Mouse (Mus musculus) liver, embryonic 14.5 days (tissue): ENCODE results near the gene Ephb1. TPM values are rescaled to one million over a fixed set of nuclear protein-coding genes. Genes with fewer than 3 reads are reported as not detected.

Experiments used
- ATAC-seq: fragments of 200-750 bp; cut with Nextera tagmentation; 2 replicates; pipeline ENCODE4 v1.8.0; 2017; ENCODE audit warnings: moderate number of reproducible peaks, mild to moderate bottlenecking, moderate library complexity; ENCODE audit not compliant: insufficient read depth
- DNase-seq, 3 experiments: peaks; one replicate each; pipeline ENCODE4 v3.0.0-alpha.2; 2012 to 2013; ENCODE audit warnings: low read depth in 3 of 3, low spot score in 3 of 3
- H3K27ac ChIP-seq: fragments of 300-500 bp; sonication (generic); 2 replicates; pipeline ENCODE4 v1.5.1; 2014; ENCODE audit warnings: moderate library complexity, mild to moderate bottlenecking, control low read depth, inconsistent platforms
- H3K27me3 ChIP-seq: fragments of 300-500 bp; sonication (generic); 2 replicates; pipeline ENCODE4 v1.6.1; 2014; ENCODE audit warnings: mild to moderate bottlenecking, low read length, moderate library complexity; ENCODE audit not compliant: control insufficient read depth, insufficient read depth
- H3K36me3 ChIP-seq: fragments of 300-500 bp; sonication (generic); replicated peaks from 2 replicates; pipeline ENCODE4 v1.6.1; 2014; ENCODE audit warnings: low read depth; ENCODE audit not compliant: control insufficient read depth, insufficient read depth
- H3K4me1 ChIP-seq, 2 experiments: fragments of 200-500 bp in 1 of 2; fragments of 300-500 bp in 1 of 2; sonication (generic) in 1 of 2; replicated peaks; 2 replicates each; pipeline ENCODE4 v1.6.1; 2012 to 2014; ENCODE audit warnings: antibody characterized with exemption in 1 of 2, inconsistent platforms in 1 of 2, low read length in 1 of 2; ENCODE audit not compliant: control insufficient read depth in 2 of 2, insufficient read depth in 2 of 2
- H3K4me2 ChIP-seq: fragments of 300-500 bp; sonication (generic); 2 replicates; pipeline ENCODE4 v1.6.1; 2014; ENCODE audit warnings: low read depth, mild to moderate bottlenecking, control low read depth, moderate library complexity
- H3K4me3 ChIP-seq, 2 experiments: fragments of 200-500 bp in 1 of 2; fragments of 300-500 bp in 1 of 2; sonication (generic) in 1 of 2; 2 replicates each; pipeline ENCODE4 v1.5.1; 2012 to 2014; ENCODE audit warnings: low read depth in 2 of 2, low read length in 2 of 2, mild to moderate bottlenecking in 2 of 2, control low read depth in 1 of 2, inconsistent platforms in 1 of 2, moderate library complexity in 1 of 2; ENCODE audit not compliant: insufficient read depth in 1 of 2
- H3K9ac ChIP-seq: fragments of 300-500 bp; sonication (generic); replicated peaks from 2 replicates; pipeline ENCODE4 v1.6.1; 2014; ENCODE audit warnings: mild to moderate bottlenecking, control low read depth, moderate library complexity
- H3K9me3 ChIP-seq: fragments of 300-500 bp; sonication (generic); 2 replicates; pipeline ENCODE4 v1.6.1; 2016; ENCODE audit warnings: low read length, mixed read lengths; ENCODE audit not compliant: control insufficient read depth
- CTCF ChIP-seq: IDR thresholded peaks from 2 replicates; pipeline ENCODE4 v1.5.1; 2016; ENCODE audit warnings: antibody characterized with exemption, low read depth, control low read depth
- EP300 ChIP-seq: IDR thresholded peaks from 2 replicates; pipeline ENCODE4 v1.6.1; 2016; ENCODE audit warnings: antibody characterized with exemption, low read depth
- WGBS: fragments of 180-500 bp; shearing (Covaris S2); extraction: QIAGEN DNeasy Blood & Tissue Kit; methylation state at CpG from one replicate; pipeline ENCODE4 v1.1.7; 2014; ENCODE audit not compliant: insufficient replicate concordance; 5-methylcytosine and 5-hydroxymethylcytosine counted together
- polyA plus RNA-seq, 2 experiments: library from polyadenylated mRNA; depleted of rRNA in 1 of 2; stranded (reverse) in 1 of 2; unstranded in 1 of 2; fragments of >200 nt; fragmentation: Nextera tagmentation in 1 of 2; extraction: Ambion mirVana in 1 of 2; gene quantifications; 2 replicates each; pipeline versions ENCODE4 v1.2.1 to v1.2.3; 2012 to 2014

Ephb1 gene
- polyA plus RNA-seq, 2 experiments, result 0.25 to 0.29 TPM

GRCm38 (mm10) chr9:102069151-102069882, 285.2 kb downstream of the Ephb1 start:
- WGBS, result 60% methylated on average over 3 of the region's 3 CpGs

GRCm38 (mm10) chr9:102066601-102067000, 287.9 kb downstream of the Ephb1 start:
- Histone ChIP-seq H3K27ac (no peak overlapping the region), H3K4me3 (no peak overlapping the region), H3K9me3 (no peaks in the 10 kb centered on the region), H3K4me2 (no peak overlapping the region), H3K9ac (no peak overlapping the region), H3K4me1 (no peaks in the 10 kb centered on the region), H3K36me3 (no peaks in the 10 kb centered on the region), H3K27me3 (no peaks in the 10 kb centered on the region)
- peak in 1 of 3 experiments; percentile 1 for DNase-seq
- no peak for ATAC-seq
- TF ChIP-seq EP300 (no peak), CTCF (no peak)
- 56% methylated on average over 10 of the region's 10 CpGs for WGBS

More at GRCm38 (mm10) chr9:102069151-102069882, 285.2 kb downstream of the Ephb1 start:
- TF ChIP-seq CTCF, result no peak
- no peak for TF ChIP-seq EP300
- Histone ChIP-seq H3K36me3 (no peaks in the 10 kb centered on the region), H3K9me3 (no peaks in the 10 kb centered on the region), H3K4me2 (no peak overlapping the region), H3K27ac (no peak overlapping the region), H3K4me3 (no peak overlapping the region), H3K27me3 (no peaks in the 10 kb centered on the region), H3K4me1 (no peaks in the 10 kb centered on the region), H3K9ac (no peak overlapping the region)
- DNase-seq, result no peak
- no peak for ATAC-seq

GRCm38 (mm10) chr9:102045886-102046285, 308.6 kb downstream of the Ephb1 start:
- ATAC-seq, result no peak
- no peak overlapping the region for H3K27ac ChIP-seq
- no peak overlapping the region for H3K9ac ChIP-seq
- H3K4me2 ChIP-seq, result no peak overlapping the region
- H3K4me3 ChIP-seq, result no peak overlapping the region
- TF ChIP-seq EP300 (no peak), CTCF (no peak)
- no peak for DNase-seq
- 36% methylated on average over 2 of the region's 2 CpGs for WGBS
- no peaks in the 10 kb centered on the region for H3K27me3 ChIP-seq
- H3K36me3 ChIP-seq, result no peaks in the 10 kb centered on the region
- H3K4me1 ChIP-seq, result no peaks in the 10 kb centered on the region
- no peaks in the 10 kb centered on the region for H3K9me3 ChIP-seq

DNA sequence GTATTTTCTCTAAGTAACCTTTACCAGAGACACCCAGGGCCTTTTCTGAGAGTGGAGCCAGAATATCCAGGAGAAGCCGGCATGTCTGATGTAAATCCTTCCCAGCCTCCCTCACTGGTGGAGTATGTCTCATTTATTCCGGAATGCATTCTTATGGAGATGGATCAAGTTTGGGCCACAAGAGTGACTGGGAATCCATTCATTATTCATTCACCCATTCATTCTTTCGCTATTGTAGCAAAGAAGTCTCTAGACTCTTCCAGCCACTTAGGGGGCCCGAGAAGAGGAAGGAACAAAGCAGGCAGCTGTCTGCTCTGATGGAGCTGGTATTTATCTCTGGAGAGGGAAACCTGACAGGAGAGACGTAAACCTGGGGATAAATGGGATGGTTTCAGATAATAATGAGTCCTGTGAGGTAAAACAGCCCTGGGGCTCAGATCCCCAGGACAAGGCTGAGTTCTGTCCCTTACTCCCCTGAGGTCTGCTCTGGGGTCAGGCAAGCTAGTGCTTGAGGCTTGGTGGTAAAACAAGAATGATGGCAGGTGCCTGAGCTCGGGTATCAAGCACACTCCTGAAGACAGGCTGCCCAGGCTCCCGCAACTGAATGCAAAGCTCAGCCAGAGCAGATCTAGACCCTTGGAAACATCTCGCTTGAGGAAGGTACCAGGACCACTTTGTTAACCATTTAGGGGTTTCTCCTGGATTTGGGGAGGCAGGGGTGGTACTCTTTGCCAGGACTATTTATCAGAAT, 309.2 kb downstream of the Ephb1 start:
- Histone ChIP-seq H3K4me3 (no peak overlapping the region), H3K27me3 (no peaks in the 10 kb centered on the region), H3K9me3 (no peaks in the 10 kb centered on the region), H3K9ac (no peak overlapping the region), H3K4me1 (no peaks in the 10 kb centered on the region), H3K36me3 (no peaks in the 10 kb centered on the region), H3K27ac (no peak overlapping the region), H3K4me2 (no peak overlapping the region)
- WGBS, result 43% methylated on average over 8 of the region's 8 CpGs
- DNase-seq, result no peak
- no peak for ATAC-seq
- TF ChIP-seq CTCF (no peak), EP300 (no peak)

- TF ChIP-seq EP300 (no peak), CTCF (no peak)
- ATAC-seq, result no peak
Measured at GRCm38 (mm10) chr9:102039011-102039733, 315.3 kb downstream of the Ephb1 start.

More at GRCm38 (mm10) chr9:102039011-102039733, 315.3 kb downstream of the Ephb1 start:
- Histone ChIP-seq H3K4me1 (no peaks in the 10 kb centered on the region), H3K36me3 (no peaks in the 10 kb centered on the region), H3K9ac (no peak overlapping the region), H3K27me3 (no peaks in the 10 kb centered on the region), H3K27ac (no peak overlapping the region), H3K4me2 (no peak overlapping the region), H3K4me3 (no peak overlapping the region), H3K9me3 (no peaks in the 10 kb centered on the region)
- WGBS, result 65% methylated on average over 6 of the region's 6 CpGs
- DNase-seq, result no peak
